Mouse (Mus musculus): ENCODE measurements at regions not wholly inside any gene's neighbourhood (a gene's known extent, or its start where the extent isn't known, plus 50 kb on each side); places are given as distances from the start of the nearest gene placed in this dataset.

DNA sequence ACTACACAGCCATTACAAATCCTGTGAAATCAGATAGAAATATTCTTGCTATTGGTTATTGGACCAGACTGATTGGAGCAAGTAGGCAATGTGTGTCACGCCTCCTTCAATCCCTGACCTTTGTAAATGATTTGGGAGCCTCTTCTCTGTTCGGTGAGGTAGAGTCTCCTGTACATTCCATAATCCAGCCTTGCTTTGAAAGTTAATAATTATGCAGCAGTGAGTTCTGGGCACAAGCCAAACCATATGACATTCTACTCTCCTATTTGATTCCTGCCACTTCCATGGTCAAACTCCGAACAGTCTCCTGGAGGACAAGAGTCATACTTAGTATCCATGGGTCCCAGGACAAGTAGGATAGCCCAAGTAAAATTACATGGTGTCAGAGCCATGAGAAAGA, 158.4 kb upstream of the Cpeb2 start:
- WGBS (ENCODE audit: insufficient replicate concordance): 52% methylated on average over 3 of the region's 3 CpGs

DNA sequence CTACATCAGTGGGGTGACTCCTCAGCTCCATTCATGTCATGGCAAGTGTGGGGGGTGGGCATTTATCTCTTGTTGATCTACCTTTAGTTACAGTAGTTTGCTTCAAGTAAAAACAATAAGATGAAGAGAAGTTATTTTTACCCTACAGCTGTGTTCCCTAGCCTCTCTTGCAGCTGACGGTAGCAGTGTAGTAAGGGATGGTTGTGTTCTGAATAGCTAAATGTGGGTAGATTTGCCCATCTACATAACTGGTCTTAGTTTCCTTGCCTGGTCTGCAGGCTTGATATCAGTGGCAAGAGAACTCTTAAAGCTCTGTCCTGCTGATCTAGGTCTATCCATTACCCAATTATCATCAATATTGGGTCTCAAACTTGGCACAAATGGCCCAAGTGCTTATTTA, 152.7 kb upstream of the Cpeb2 start:
- Histone ChIP-seq H3K9me3 (replicated peaks; ENCODE audit: control insufficient read depth, low read length) (no peaks in the 10 kb centered on the region), H3K27me3 (ENCODE audit: control insufficient read depth, insufficient read depth, low read depth, low read length) (no peaks in the 10 kb centered on the region), H3K27ac (ENCODE audit: low read length) (no peak overlapping the region), H3K4me2 (ENCODE audit: low read depth, low read length) (no peak overlapping the region), H3K9ac (ENCODE audit: low read depth, low read length) (no peak overlapping the region), H3K36me3 (ENCODE audit: control insufficient read depth, insufficient read depth) (no peaks in the 10 kb centered on the region), H3K4me3 (ENCODE audit: low read depth, low read length) (no peak overlapping the region), H3K4me1 (ENCODE audit: control insufficient read depth, low read depth, low read length) (no peaks in the 10 kb centered on the region)
- no peak for ATAC-seq (ENCODE audit: low read depth)
- WGBS (ENCODE audit: insufficient replicate concordance): 68% methylated on average over 1 of the region's 1 CpGs

More for the DNA sequence above, 158.4 kb upstream of the Cpeb2 start:
- H3K9ac ChIP-seq (ENCODE audit: low read depth, low read length): no peak overlapping the region
- H3K4me1 ChIP-seq (ENCODE audit: control insufficient read depth, low read depth, low read length): no peaks in the 10 kb centered on the region
- no peak overlapping the region for H3K4me3 ChIP-seq (ENCODE audit: low read depth, low read length)
- no peaks in the 10 kb centered on the region for H3K27me3 ChIP-seq (ENCODE audit: control insufficient read depth, insufficient read depth, low read depth, low read length)
- no peaks in the 10 kb centered on the region for H3K9me3 ChIP-seq (replicated peaks; ENCODE audit: control insufficient read depth, low read length)
- no peaks in the 10 kb centered on the region for H3K36me3 ChIP-seq (ENCODE audit: control insufficient read depth, insufficient read depth)
- H3K27ac ChIP-seq (ENCODE audit: low read length): no peak overlapping the region
- H3K4me2 ChIP-seq (ENCODE audit: low read depth, low read length): no peak overlapping the region
- peak; percentile 69 for ATAC-seq (ENCODE audit: low read depth)

DNA sequence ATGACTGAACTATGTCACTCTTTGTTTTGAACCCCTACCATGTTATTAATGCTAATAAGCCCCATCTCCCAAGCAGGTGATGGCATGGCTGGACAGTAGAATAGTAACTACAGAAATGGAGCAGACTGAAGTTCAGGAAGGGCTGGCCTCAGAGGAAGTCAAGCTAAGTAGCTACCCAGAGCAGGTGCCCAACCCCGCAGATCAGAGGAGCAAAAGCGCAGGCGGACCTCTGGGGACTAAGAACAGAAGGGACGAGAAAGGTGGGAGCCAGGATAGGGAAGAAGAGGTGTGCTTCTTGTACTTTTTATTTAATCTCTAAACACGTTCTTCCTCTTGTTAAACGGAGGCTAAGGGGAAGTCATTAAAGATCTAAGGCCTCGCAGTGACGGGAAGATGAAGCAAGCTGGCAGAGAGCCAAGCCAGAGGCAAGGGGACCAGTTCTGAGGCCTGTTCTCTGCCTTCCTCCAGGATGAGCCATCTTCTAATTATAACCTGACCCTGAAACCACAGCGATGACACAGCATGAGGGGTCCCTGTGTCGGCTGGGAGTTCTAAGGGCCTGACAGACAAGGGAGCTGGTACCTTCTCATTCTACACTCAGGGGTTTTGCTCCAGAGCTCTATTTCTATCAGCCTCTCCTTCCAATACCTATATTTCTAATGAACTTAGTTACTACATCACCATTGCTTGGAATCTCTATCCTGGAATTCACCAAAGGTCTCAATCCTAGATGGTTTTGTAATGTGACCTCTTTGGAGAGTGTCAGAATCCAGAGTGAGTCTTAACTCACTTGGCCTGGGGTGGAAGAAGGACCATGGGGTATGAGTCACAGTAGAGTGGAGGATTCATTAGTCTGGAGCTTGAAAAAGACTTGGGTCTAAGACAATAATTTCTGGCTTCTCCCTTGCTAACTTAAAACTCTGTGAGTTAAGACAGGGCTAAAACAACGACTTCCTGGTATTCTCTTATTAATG, 151.1 kb upstream of the Cpeb2 start:
- Histone ChIP-seq H3K27me3 (ENCODE audit: control insufficient read depth, insufficient read depth, low read depth, low read length) (no peaks in the 10 kb centered on the region), H3K4me1 (ENCODE audit: control insufficient read depth, low read depth, low read length) (no peaks in the 10 kb centered on the region), H3K9me3 (replicated peaks; ENCODE audit: control insufficient read depth, low read length) (no peaks in the 10 kb centered on the region), H3K4me2 (ENCODE audit: low read depth, low read length) (no peak overlapping the region), H3K36me3 (ENCODE audit: control insufficient read depth, insufficient read depth) (no peaks in the 10 kb centered on the region), H3K9ac (ENCODE audit: low read depth, low read length) (no peak overlapping the region), H3K4me3 (ENCODE audit: low read depth, low read length) (no peak overlapping the region), H3K27ac (ENCODE audit: low read length) (no peak overlapping the region)
- ATAC-seq (ENCODE audit: low read depth): peak; percentile 35; the same call in 1 of the 2 replicates
- 16% methylated on average over 11 of the region's 11 CpGs for WGBS (ENCODE audit: insufficient replicate concordance)

DNA sequence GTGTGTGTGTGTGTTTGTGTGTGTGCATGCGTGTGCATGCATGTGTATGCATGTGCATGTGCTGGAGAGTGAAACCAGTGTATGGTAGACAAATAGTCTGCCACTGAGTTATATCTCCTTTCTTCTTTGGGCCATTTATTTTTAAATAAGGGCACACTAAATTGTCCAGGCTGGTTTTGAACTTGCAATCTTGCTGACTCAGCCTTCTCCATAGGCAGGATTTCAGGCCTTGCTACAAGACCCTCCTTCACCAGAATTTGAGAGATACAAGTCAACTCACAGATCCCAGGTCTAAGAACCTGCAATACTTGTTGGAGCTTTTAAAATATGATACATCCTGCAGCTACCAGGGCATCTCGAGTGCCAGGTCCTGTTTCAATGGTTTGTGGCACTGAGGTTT, 145.9 kb upstream of the Cpeb2 start:
- Histone ChIP-seq H3K27me3 (ENCODE audit: control insufficient read depth, insufficient read depth, low read depth, low read length) (no peaks in the 10 kb centered on the region), H3K36me3 (ENCODE audit: control insufficient read depth, insufficient read depth) (no peaks in the 10 kb centered on the region), H3K9ac (ENCODE audit: low read depth, low read length) (no peak overlapping the region), H3K4me2 (ENCODE audit: low read depth, low read length) (no peak overlapping the region), H3K9me3 (replicated peaks; ENCODE audit: control insufficient read depth, low read length) (no peaks in the 10 kb centered on the region), H3K4me1 (ENCODE audit: control insufficient read depth, low read depth, low read length) (no peaks in the 10 kb centered on the region), H3K27ac (ENCODE audit: low read length) (no peak overlapping the region), H3K4me3 (ENCODE audit: low read depth, low read length) (no peak overlapping the region)
- ATAC-seq (ENCODE audit: low read depth): no peak
- 47% methylated on average over 2 of the region's 2 CpGs for WGBS (ENCODE audit: insufficient replicate concordance)

DNA sequence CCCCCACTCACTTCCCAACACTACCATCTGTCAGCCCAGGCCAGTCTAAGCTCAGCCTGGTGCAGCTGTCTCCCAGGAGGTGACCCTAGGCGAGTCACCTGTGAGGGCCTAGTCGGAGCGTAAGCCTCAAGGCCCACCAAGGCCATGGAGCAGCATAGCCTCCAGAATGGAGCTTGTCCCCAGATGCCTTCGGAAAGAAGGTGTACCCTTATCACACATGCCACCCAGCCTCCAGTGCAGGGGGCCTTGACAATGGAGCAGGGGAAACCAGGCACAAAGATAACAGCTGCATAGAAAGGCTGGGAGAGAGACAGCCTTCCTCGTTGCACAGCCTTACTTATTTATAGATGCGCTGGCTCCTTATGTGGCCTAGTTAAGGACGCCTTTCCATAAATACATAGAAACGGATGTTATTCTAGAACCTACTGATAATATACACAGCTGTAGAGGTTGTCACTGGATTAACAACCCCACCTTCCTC, 145.0 kb upstream of the Cpeb2 start:
- no peaks in the 10 kb centered on the region for H3K9me3 ChIP-seq (replicated peaks; ENCODE audit: control insufficient read depth, low read length)
- H3K27ac ChIP-seq (ENCODE audit: low read length): no peak overlapping the region
- WGBS (ENCODE audit: insufficient replicate concordance): 49% methylated on average over 8 of the region's 8 CpGs
- no peak for ATAC-seq (ENCODE audit: low read depth)
- H3K27me3 ChIP-seq (ENCODE audit: control insufficient read depth, insufficient read depth, low read depth, low read length): no peaks in the 10 kb centered on the region
- H3K36me3 ChIP-seq (ENCODE audit: control insufficient read depth, insufficient read depth): no peaks in the 10 kb centered on the region
- H3K4me2 ChIP-seq (ENCODE audit: low read depth, low read length): no peak overlapping the region
- no peaks in the 10 kb centered on the region for H3K4me1 ChIP-seq (ENCODE audit: control insufficient read depth, low read depth, low read length)
- H3K4me3 ChIP-seq (ENCODE audit: low read depth, low read length): no peak overlapping the region
- no peak overlapping the region for H3K9ac ChIP-seq (ENCODE audit: low read depth, low read length)

DNA sequence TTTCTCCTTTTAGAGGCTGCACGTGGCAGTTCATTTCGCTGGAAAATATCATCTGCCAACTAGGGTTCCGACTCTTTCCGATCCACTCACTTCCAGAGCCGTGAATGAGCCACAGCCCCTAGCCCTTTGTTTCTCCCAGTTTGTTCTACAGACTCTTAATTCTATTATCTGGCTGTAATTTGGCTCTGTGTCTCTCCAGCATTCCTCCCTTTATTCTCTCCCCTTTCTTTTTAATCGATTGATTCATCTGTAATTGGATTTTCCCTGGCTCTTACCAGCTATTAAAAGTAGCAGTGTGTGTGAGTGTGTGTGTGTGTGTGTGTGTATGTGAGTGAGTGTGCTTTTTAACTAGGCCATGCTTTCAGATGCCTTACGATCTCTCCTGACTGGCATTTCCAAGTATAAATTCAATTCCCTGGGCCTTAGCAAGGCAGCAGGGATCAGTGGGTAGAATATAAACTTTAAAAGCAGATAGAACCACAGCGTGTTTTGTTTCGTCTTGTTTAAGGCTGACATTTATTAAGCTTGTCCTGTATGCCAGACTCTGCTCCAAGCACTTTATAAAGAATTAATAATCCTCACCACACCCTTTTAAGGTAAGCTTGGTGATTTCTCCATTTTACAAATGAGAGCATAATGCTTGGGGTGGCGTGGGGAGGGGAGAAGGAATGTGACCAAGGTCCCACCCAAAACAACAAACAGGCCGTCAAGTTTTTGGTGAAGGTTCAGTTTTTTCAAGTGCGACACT, 144.1 kb upstream of the Cpeb2 start:
- no peak for ATAC-seq (ENCODE audit: low read depth)
- Histone ChIP-seq H3K27ac (ENCODE audit: low read length) (no peak overlapping the region), H3K4me3 (ENCODE audit: low read depth, low read length) (no peak overlapping the region), H3K4me2 (ENCODE audit: low read depth, low read length) (no peak overlapping the region), H3K9me3 (replicated peaks; ENCODE audit: control insufficient read depth, low read length) (no peaks in the 10 kb centered on the region), H3K36me3 (ENCODE audit: control insufficient read depth, insufficient read depth) (no peaks in the 10 kb centered on the region), H3K27me3 (ENCODE audit: control insufficient read depth, insufficient read depth, low read depth, low read length) (no peaks in the 10 kb centered on the region), H3K9ac (ENCODE audit: low read depth, low read length) (no peak overlapping the region), H3K4me1 (ENCODE audit: control insufficient read depth, low read depth, low read length) (no peaks in the 10 kb centered on the region)
- WGBS (ENCODE audit: insufficient replicate concordance): 67% methylated on average over 12 of the region's 12 CpGs

DNA sequence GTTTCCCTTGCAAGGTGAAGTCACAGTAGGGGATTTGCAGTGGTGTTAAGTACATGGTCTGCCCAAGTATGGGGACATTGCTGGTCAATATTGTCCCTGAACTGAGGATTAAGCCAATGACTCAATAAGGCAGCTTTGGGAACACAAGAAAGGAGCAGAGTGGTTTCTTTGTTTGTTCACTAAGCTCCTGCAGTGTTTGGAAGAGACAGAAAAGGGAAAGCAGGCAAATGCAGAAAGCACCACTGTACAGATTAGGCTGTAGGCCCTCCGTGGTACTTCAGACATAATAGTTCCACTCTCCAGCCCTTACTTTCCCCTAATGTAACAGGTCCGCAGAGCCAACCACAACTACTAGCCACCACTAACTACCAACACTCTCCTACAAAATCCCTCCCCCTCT, 143.5 kb upstream of the Cpeb2 start:
- WGBS (ENCODE audit: insufficient replicate concordance): 50% methylated on average over 2 of the region's 2 CpGs

DNA sequence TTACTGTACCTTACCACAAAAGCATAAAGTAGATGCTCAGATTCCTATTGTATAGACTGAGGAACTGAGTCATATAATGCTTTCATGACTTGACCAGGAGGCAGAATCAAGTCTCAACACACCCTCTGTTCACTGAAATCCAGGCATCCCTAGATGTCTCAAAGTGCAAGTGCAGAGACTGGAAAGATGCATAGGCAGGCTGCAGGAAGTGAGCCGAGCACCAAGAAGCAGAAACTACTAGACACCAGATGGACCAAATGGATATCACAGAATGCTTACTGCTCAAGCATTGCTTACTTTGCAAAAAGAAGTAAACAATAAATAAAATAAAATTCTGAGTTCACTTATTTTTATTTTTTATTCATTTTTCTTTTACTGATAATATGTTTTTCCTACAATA, 143.0 kb upstream of the Cpeb2 start:
- no peak for ATAC-seq (ENCODE audit: low read depth)
- Histone ChIP-seq H3K9ac (ENCODE audit: low read depth, low read length) (no peak overlapping the region), H3K4me1 (ENCODE audit: control insufficient read depth, low read depth, low read length) (peaks cover 3% of the 10 kb centered on the region; the same call in 1 of the 2 replicates), H3K36me3 (ENCODE audit: control insufficient read depth, insufficient read depth) (no peaks in the 10 kb centered on the region), H3K4me3 (ENCODE audit: low read depth, low read length) (no peak overlapping the region), H3K9me3 (replicated peaks; ENCODE audit: control insufficient read depth, low read length) (no peaks in the 10 kb centered on the region), H3K4me2 (ENCODE audit: low read depth, low read length) (no peak overlapping the region), H3K27ac (ENCODE audit: low read length) (no peak overlapping the region), H3K27me3 (ENCODE audit: control insufficient read depth, insufficient read depth, low read depth, low read length) (no peaks in the 10 kb centered on the region)
- WGBS (ENCODE audit: insufficient replicate concordance): 53% methylated on average over 1 of the region's 1 CpGs

More for the DNA sequence above, 143.5 kb upstream of the Cpeb2 start:
- H3K27ac ChIP-seq (ENCODE audit: low read length): no peak overlapping the region
- no peak overlapping the region for H3K9ac ChIP-seq (ENCODE audit: low read depth, low read length)
- no peak overlapping the region for H3K4me2 ChIP-seq (ENCODE audit: low read depth, low read length)
- ATAC-seq (ENCODE audit: low read depth): no peak
- H3K4me3 ChIP-seq (ENCODE audit: low read depth, low read length): no peak overlapping the region
- no peaks in the 10 kb centered on the region for H3K36me3 ChIP-seq (ENCODE audit: control insufficient read depth, insufficient read depth)
- H3K27me3 ChIP-seq (ENCODE audit: control insufficient read depth, insufficient read depth, low read depth, low read length): no peaks in the 10 kb centered on the region
- no peaks in the 10 kb centered on the region for H3K4me1 ChIP-seq (ENCODE audit: control insufficient read depth, low read depth, low read length)
- no peaks in the 10 kb centered on the region for H3K9me3 ChIP-seq (replicated peaks; ENCODE audit: control insufficient read depth, low read length)

Data from liver, embryonic 16.5 days (tissue).